Mouse (Mus musculus) spleen, postnatal 10 days (tissue): Measurements from ENCODE around the gene Prss16.

Experiments
- DNase-seq, 2 experiments: peaks; one replicate each; pipeline ENCODE4 v3.0.0; 2021 to 2022; ENCODE audit warnings: low spot score in 2 of 2

Prss16 gene

DNA sequence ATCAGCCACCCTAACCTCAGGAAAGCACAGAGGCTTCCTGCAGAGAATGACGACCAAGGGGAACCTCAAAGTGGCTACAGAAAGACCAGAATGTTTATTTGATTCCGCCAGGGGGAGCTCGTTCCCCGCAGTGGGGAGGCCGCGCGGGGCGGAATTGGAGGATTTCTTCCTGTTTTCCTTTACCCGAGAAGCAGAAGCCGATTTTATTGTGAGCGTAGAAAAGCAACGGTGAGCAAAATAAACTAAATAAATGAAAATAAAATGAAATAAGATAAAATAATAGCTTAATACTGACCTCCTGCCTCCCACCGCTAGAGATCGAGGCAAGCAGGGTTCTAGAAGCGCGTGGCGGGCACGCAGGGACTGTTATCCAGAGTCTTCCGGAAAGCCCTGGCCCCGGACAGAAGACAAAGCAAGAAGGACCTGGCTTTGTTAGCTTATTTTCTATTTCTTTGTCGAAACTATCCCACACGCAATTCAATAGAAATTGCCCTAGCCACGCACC lies 35.3 kb downstream of the Prss16 start:
- DNase-seq, result peak; percentile 86 to 95

DNA sequence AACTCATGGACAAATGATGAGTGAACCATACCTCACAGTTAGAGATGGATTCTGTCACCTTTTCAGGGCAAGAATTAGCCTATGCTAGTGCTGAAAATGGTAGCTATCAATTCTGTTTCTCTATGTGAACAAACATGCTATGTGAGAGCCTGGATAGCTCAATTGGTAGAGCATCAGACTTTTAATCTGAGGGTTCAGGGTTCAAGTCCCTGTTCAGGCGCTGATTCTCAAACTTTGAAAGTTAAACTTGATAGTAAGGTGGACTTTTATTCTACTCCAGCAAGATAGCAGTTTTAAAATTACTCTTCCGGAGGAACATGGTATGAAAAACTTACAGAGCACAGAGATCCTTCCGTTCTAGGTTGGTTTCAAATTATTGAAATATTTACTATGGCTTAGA lies 37.9 kb downstream of the Prss16 start:
- DNase-seq, result no peak

DNA sequence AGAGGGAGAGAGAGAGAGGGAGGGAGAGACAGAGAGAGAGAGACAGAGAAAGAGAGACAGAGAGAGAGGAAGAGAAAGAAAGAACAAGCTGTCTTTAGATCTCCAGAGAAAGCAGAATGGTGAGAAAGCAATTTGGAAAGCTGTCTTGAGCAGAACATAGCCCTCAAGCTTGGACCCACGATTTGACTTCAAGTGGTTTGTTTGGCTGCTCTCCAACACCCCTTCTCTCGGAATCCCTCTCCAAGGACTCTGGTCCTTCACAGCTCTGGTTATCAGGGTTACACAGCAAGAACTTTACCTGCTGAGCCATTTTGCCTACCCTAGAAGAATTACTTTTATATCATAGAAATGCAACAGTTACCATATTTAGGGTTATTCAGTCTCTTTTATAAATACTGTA lies 39.7 kb downstream of the Prss16 start:
- no peak for DNase-seq

DNA sequence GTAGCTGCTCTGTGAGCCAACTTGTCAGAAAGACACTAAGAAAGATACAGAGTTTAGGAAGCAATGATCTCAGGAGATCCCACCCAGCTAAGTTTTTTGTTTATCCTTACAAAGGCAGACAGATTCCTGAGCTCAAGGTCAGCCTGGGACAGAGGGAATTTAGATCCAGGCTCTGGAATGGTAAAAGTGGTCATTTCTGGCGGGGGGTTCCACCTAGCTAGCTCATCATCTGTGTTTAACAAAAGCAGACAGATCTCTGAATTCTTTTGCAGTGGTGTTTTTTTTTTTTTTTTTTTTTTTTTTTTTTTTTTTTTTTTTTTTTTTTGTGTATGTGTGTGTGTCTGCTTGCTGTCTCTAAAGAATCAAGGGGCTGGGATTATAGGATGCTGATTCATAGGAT lies 40.3 kb downstream of the Prss16 start:
- no peak for DNase-seq
